Mouse (Mus musculus): ENCODE data around the gene Gm4871. TPM values are rescaled to one million over a fixed set of nuclear protein-coding genes. Genes with fewer than 3 reads are reported as not detected.
"Not testable (repeated sequence)": the region's sequence is repeated elsewhere in the genome, so short reads cannot be mapped to it uniquely, and the experiment has no call there.

Gene Gm4871
- polyA plus RNA-seq, 1 experiment from 2014 or later, result not detected

- Histone ChIP-seq H3K9me3 (ENCODE audit: control insufficient read depth, low read length) (no peaks in the 10 kb centered on the region), H3K9ac (ENCODE audit: low read length) (no peak overlapping the region), H3K4me3 (ENCODE audit: low read depth, low read length) (no peak overlapping the region), H3K27me3 (ENCODE audit: control insufficient read depth, insufficient read depth, low read length) (no peaks in the 10 kb centered on the region), H3K4me2 (no peak overlapping the region), H3K36me3 (ENCODE audit: control insufficient read depth, insufficient read depth, low read length) (no peaks in the 10 kb centered on the region), H3K27ac (ENCODE audit: low read depth, low read length) (no peak overlapping the region), H3K4me1 (ENCODE audit: control insufficient read depth, insufficient read depth, low read length) (no peaks in the 10 kb centered on the region)
- ATAC-seq (ENCODE audit: low FRiP score), result no peak
- 81% methylated on average over 8 of the region's 8 CpGs for WGBS
- DNase-seq (ENCODE audit: low spot score, missing footprints), result no peak
Measured at GRCm38 (mm10) chr5:145057907-145058306, 25.4 kb upstream of the Gm4871 start.

DNA sequence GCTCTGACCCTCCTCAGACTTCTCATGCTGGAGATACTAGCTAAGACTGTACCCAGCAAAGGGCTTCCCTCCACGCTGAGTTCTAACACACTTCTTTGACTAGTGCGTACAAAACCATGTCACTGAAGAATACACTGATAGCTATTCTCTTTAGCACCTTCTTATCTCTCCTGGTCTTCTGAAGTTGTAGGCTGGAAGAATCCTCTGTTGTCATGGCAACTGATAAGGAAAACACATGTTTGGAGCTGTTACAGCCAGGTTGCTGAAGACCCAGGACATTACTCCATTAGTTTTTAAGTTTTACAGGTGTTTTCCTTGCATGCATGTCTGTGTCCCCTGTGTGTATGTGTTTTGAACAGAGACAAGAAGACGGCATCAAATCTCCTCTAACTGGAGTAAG lies 21.6 kb upstream of the Gm4871 start:
- ATAC-seq (ENCODE audit: low FRiP score); H3K27ac ChIP-seq (ENCODE audit: low read depth, low read length); H3K27me3 ChIP-seq (ENCODE audit: control insufficient read depth, insufficient read depth, low read length); H3K9ac ChIP-seq (ENCODE audit: low read length); H3K4me3 ChIP-seq (ENCODE audit: low read depth, low read length); H3K9me3 ChIP-seq (ENCODE audit: control insufficient read depth, low read length); H3K36me3 ChIP-seq (ENCODE audit: control insufficient read depth, insufficient read depth, low read length); H3K4me1 ChIP-seq (ENCODE audit: control insufficient read depth, insufficient read depth, low read length); H3K4me2 ChIP-seq; DNase-seq (ENCODE audit: low spot score, missing footprints): not testable (repeated sequence)
- WGBS, result 89% methylated on average over 3 of the region's 3 CpGs

DNA sequence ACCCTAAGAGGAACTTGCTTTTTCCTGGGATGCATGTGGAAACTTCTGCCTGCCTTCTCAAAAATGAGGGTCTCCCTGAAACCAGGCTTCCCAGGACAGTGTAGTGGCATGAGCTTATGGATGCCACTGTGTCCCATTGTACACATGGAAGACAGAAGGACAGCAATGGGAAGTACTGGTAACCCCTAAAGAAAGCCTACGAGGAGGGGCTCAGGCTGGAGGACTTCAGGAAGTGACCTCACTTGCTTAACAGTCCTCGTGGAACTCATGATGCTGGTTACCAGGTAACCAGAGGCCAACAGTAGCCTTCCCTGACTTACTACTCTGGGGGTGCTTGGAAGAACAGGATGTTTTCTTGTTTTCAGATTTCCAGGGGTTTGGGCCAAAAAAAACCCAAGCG lies 10.1 kb upstream of the Gm4871 start, which contains the start of gene 1700018F24Rik:
Gene 1700018F24Rik, plus strand, starts transcription at position 301 of the 400 bp plus-strand sequence.
- 73% methylated on average over 3 of the region's 3 CpGs for WGBS
- H3K27me3 ChIP-seq (ENCODE audit: control insufficient read depth, insufficient read depth, low read length); H3K9ac ChIP-seq (ENCODE audit: low read length); H3K36me3 ChIP-seq (ENCODE audit: control insufficient read depth, insufficient read depth, low read length); H3K4me2 ChIP-seq; H3K4me1 ChIP-seq (ENCODE audit: control insufficient read depth, insufficient read depth, low read length); H3K27ac ChIP-seq (ENCODE audit: low read depth, low read length); DNase-seq (ENCODE audit: low spot score, missing footprints); H3K9me3 ChIP-seq (ENCODE audit: control insufficient read depth, low read length); H3K4me3 ChIP-seq (ENCODE audit: low read depth, low read length); ATAC-seq (ENCODE audit: low FRiP score): not testable (repeated sequence)

DNA sequence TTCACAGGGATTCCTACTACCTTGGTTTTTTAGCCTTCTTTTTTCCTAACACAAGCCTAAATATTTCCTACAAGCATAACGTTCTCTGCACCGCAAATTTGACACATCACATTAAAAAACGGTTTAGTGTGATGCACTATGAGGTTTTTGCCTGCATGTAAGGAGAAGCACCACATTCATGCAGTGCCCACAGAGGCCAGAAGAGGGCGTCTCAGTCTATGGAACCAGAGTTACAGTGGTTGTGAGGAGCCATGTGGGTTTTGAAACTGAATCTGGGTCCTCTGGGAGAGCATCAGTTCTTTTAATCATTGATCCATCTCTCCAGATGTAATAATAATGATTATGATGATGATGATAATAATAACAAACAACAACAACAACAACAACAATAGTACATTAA lies 9.1 kb upstream of the Gm4871 start:
- H3K9me3 ChIP-seq (ENCODE audit: control insufficient read depth, low read length), result no peaks in the 10 kb centered on the region
- 45% methylated on average over 4 of the region's 4 CpGs for WGBS
- DNase-seq (ENCODE audit: low spot score, missing footprints), result peak; percentile 85

DNA sequence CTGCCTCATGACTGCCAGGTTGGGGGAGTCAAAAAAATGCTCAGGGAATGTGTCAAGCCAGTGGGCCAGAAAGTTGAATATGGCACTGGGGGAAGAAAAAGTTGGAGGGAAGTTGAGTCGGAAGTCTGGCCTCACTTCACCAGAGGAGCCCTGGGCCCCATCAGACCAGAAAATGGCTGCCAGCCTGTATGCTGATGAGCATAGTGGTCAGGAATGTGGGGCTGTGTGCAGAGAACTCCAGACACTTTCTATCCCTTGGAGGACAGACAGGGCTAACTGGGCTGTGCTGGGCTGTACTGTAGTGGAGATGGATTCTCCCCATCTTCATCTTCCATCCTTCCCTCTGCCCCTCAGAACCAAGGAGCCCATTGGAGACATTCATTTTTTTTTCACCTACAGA lies 2.1 kb downstream of the Gm4871 start:
- not testable (repeated sequence) for H3K4me2 ChIP-seq; H3K9ac ChIP-seq (ENCODE audit: low read length); DNase-seq (ENCODE audit: low spot score, missing footprints); H3K4me1 ChIP-seq (ENCODE audit: control insufficient read depth, insufficient read depth, low read length); H3K9me3 ChIP-seq (ENCODE audit: control insufficient read depth, low read length); H3K36me3 ChIP-seq (ENCODE audit: control insufficient read depth, insufficient read depth, low read length); H3K4me3 ChIP-seq (ENCODE audit: low read depth, low read length); H3K27ac ChIP-seq (ENCODE audit: low read depth, low read length); H3K27me3 ChIP-seq (ENCODE audit: control insufficient read depth, insufficient read depth, low read length); ATAC-seq (ENCODE audit: low FRiP score)
- 88% methylated on average over 1 of the region's 1 CpGs for WGBS

More for the DNA sequence above, 9.1 kb upstream of the Gm4871 start:
- ATAC-seq (ENCODE audit: low FRiP score), result no peak
- Histone ChIP-seq H3K4me1 (ENCODE audit: control insufficient read depth, insufficient read depth, low read length) (no peaks in the 10 kb centered on the region), H3K4me3 (ENCODE audit: low read depth, low read length) (no peak overlapping the region), H3K27me3 (ENCODE audit: control insufficient read depth, insufficient read depth, low read length) (no peaks in the 10 kb centered on the region), H3K36me3 (ENCODE audit: control insufficient read depth, insufficient read depth, low read length) (no peaks in the 10 kb centered on the region), H3K9ac (ENCODE audit: low read length) (no peak overlapping the region), H3K27ac (ENCODE audit: low read depth, low read length) (no peak overlapping the region), H3K4me2 (no peak overlapping the region)

GRCm38 (mm10) chr5:145020712-145021111 lies 11.8 kb downstream of the Gm4871 start:
- not testable (repeated sequence) for H3K4me3 ChIP-seq (ENCODE audit: low read depth, low read length); ATAC-seq (ENCODE audit: low FRiP score); H3K27ac ChIP-seq (ENCODE audit: low read depth, low read length); H3K4me1 ChIP-seq (ENCODE audit: control insufficient read depth, insufficient read depth, low read length); H3K9me3 ChIP-seq (ENCODE audit: control insufficient read depth, low read length); H3K4me2 ChIP-seq; H3K36me3 ChIP-seq (ENCODE audit: control insufficient read depth, insufficient read depth, low read length); H3K9ac ChIP-seq (ENCODE audit: low read length); H3K27me3 ChIP-seq (ENCODE audit: control insufficient read depth, insufficient read depth, low read length); DNase-seq (ENCODE audit: low spot score, missing footprints)
- WGBS, result 74% methylated on average over 1 of the region's 1 CpGs

- not testable (repeated sequence) for H3K36me3 ChIP-seq (ENCODE audit: control insufficient read depth, insufficient read depth, low read length); H3K27me3 ChIP-seq (ENCODE audit: control insufficient read depth, insufficient read depth, low read length); DNase-seq (ENCODE audit: low spot score, missing footprints); H3K4me1 ChIP-seq (ENCODE audit: control insufficient read depth, insufficient read depth, low read length); H3K9me3 ChIP-seq (ENCODE audit: control insufficient read depth, low read length); H3K4me3 ChIP-seq (ENCODE audit: low read depth, low read length); H3K4me2 ChIP-seq; H3K27ac ChIP-seq (ENCODE audit: low read depth, low read length); H3K9ac ChIP-seq (ENCODE audit: low read length); ATAC-seq (ENCODE audit: low FRiP score)
- 19% methylated on average over 1 of the region's 1 CpGs for WGBS
Measured at GRCm38 (mm10) chr5:145020254-145020653, 12.3 kb downstream of the Gm4871 start.

- H3K27me3 ChIP-seq (ENCODE audit: control insufficient read depth, insufficient read depth, low read length); H3K4me1 ChIP-seq (ENCODE audit: control insufficient read depth, insufficient read depth, low read length); H3K4me3 ChIP-seq (ENCODE audit: low read depth, low read length); H3K27ac ChIP-seq (ENCODE audit: low read depth, low read length); H3K36me3 ChIP-seq (ENCODE audit: control insufficient read depth, insufficient read depth, low read length); H3K9ac ChIP-seq (ENCODE audit: low read length); H3K4me2 ChIP-seq; H3K9me3 ChIP-seq (ENCODE audit: control insufficient read depth, low read length); DNase-seq (ENCODE audit: low spot score, missing footprints); ATAC-seq (ENCODE audit: low FRiP score): not testable (repeated sequence)
- WGBS, result 41% methylated on average over 1 of the region's 2 CpGs
Measured at GRCm38 (mm10) chr5:145016761-145017160, 15.8 kb downstream of the Gm4871 start.

DNA sequence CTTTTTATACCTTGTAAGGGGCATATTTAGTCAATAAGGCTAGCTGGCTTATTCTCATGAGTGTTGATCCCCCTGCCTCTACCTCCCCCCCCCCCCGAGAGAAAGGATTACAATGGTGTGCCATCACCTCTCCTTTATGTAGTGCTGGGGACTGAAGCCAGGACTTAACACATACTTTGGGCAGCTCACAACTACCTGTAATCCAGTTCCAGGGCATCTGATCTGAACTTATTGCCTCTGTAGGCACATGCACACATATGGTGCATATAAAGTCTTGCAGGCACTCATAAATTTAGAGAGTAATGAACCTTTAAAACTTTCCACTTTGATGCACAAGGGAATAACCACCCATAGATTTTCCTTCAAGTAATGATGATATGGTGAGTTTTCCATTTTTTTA lies 18.3 kb downstream of the Gm4871 start:
- Histone ChIP-seq H3K4me1 (ENCODE audit: control insufficient read depth, insufficient read depth, low read length) (no peaks in the 10 kb centered on the region), H3K4me2 (no peak overlapping the region), H3K4me3 (ENCODE audit: low read depth, low read length) (no peak overlapping the region), H3K36me3 (ENCODE audit: control insufficient read depth, insufficient read depth, low read length) (no peaks in the 10 kb centered on the region), H3K9me3 (ENCODE audit: control insufficient read depth, low read length) (no peaks in the 10 kb centered on the region), H3K27me3 (ENCODE audit: control insufficient read depth, insufficient read depth, low read length) (no peaks in the 10 kb centered on the region), H3K9ac (ENCODE audit: low read length) (no peak overlapping the region), H3K27ac (ENCODE audit: low read depth, low read length) (no peak overlapping the region)
- 79% methylated on average over 1 of the region's 1 CpGs for WGBS
- ATAC-seq (ENCODE audit: low FRiP score) (no peak), DNase-seq (ENCODE audit: low spot score, missing footprints) (no peak)

Measured in midbrain, embryonic 11.5 days (tissue).